Mouse (Mus musculus) testis, adult 2 months (tissue): ENCODE data around the gene Gpm6b.

Experiments
- CTCF ChIP-seq: fragments of 200-500 bp; IDR thresholded peaks from 2 replicates; pipeline ENCODE4 v1.5.1; 2012; ENCODE audit warnings: low read depth, mild to moderate bottlenecking, inconsistent platforms, low read length, moderate library complexity; ENCODE audit not compliant: control insufficient read depth, insufficient read depth, insufficient replicate concordance
- POLR2A ChIP-seq: fragments of 200-500 bp; IDR thresholded peaks from 2 replicates; pipeline ENCODE4 v1.6.1; 2012; ENCODE audit warnings: low read depth, mild to moderate bottlenecking, inconsistent platforms, low read length, moderate library complexity; ENCODE audit not compliant: control insufficient read depth

- no peak for TF ChIP-seq POLR2A
- no peak for TF ChIP-seq CTCF
These were observed 117.6 kb downstream of the Gpm6b start for GRCm38 (mm10) chrX:166356276-166356675.
